Mouse (Mus musculus) lung, adult 2 months (tissue): ENCODE data around the gene Ranbp2.

Source experiments
- CTCF ChIP-seq: fragments of 200-500 bp; IDR thresholded peaks from 2 replicates; pipeline ENCODE4 v1.5.1; 2011; ENCODE audit warnings: mild to moderate bottlenecking, low read length, control low read depth; ENCODE audit not compliant: insufficient read depth
- POLR2A ChIP-seq: fragments of 200-500 bp; IDR thresholded peaks from 2 replicates; pipeline ENCODE4 v1.6.1; 2011; ENCODE audit warnings: low read depth, mild to moderate bottlenecking, control low read depth, low read length, borderline replicate concordance; ENCODE audit errors: extremely low read depth

- TF ChIP-seq POLR2A (no peak), CTCF (no peak)
Observed at GRCm38 (mm10) chr10:58491031-58491430, 44.3 kb downstream of the Ranbp2 start.
